Mouse (Mus musculus) inflammation-experienced regulatory T-cells, adult 6 months (primary cell): ENCODE measurements around the gene Foxo4. TPM values are rescaled to one million over a fixed set of nuclear protein-coding genes. Genes with fewer than 3 reads are reported as not detected.

Experiments
- ATAC-seq: one replicate; pipeline ENCODE4 v1.8.0; 2017
- polyA plus RNA-seq, 3 experiments: library from polyadenylated mRNA; unstranded; fragments of 100-300 nt; shearing (Covaris generic); gene quantifications; one replicate each; pipeline ENCODE4 v1.2.1; 2017

Foxo4 gene
- polyA plus RNA-seq, 3 experiments from 2014 or later, result 3.6 to 4.7 (median 4.7) TPM

GRCm38 (mm10) chrX:101290111-101290510 is 35.8 kb downstream of the Foxo4 start:
- ATAC-seq, result no peak

GRCm38 (mm10) chrX:101299055-101299454 is 44.7 kb downstream of the Foxo4 start, which contains the start of gene Nlgn3:
Nlgn3 (plus strand) TSS chrX:101299168.
- no peak for ATAC-seq

- ATAC-seq, result no peak
Measured at GRCm38 (mm10) chrX:101299473-101300426, 45.4 kb downstream of the Foxo4 start.

GRCm38 (mm10) chrX:101300427-101301030 is 46.2 kb downstream of the Foxo4 start:
- ATAC-seq, result no peak

GRCm38 (mm10) chrX:101301654-101302053 is 47.3 kb downstream of the Foxo4 start:
- no peak for ATAC-seq

GRCm38 (mm10) chrX:101304646-101305045 is 50.3 kb downstream of the Foxo4 start:
- no peak for ATAC-seq

- ATAC-seq, result no peak
Measured at GRCm38 (mm10) chrX:101309299-101309698, 55.0 kb downstream of the Foxo4 start.

Other genes with a start within 250 kb of the Foxo4 start
- gene Tex11, start 194.9 kb upstream of the Foxo4 start, polyA plus RNA-seq, result 1 to 10 TPM in 1 of 3 experiments, not detected in 2; 2.7 TPM
- gene Slc7a3, start 168.5 kb upstream of the Foxo4 start, polyA plus RNA-seq, result 1 to 10 TPM in 1 of 3 experiments, under 1 TPM in 1, not detected in 1; 0.63 to 1.2 TPM
- 10 to 100 TPM; 43.0 to 58.6 (median 44.6) TPM for gene Snx12, start 32.0 kb upstream of the Foxo4 start, polyA plus RNA-seq
- gene Gm614, start 9.5 kb downstream of the Foxo4 start, polyA plus RNA-seq, result 1 to 10 TPM in 2 of 3 experiments, not detected in 1; 2.1 to 2.6 TPM
- gene Il2rg, start 13.7 kb downstream of the Foxo4 start, polyA plus RNA-seq, result 1,000 to 10,000 TPM; 1,580 to 1,755 (median 1,720) TPM
- 1 to 10 TPM in 1 of 3 experiments, not detected in 2; 1.3 TPM for gene Gm20489, start 14.5 kb downstream of the Foxo4 start, polyA plus RNA-seq
- gene Med12, start 19.5 kb downstream of the Foxo4 start, polyA plus RNA-seq, result 10 to 100 TPM; 55.5 to 98.4 (median 75.3) TPM
- gene Nlgn3, start 44.6 kb downstream of the Foxo4 start, polyA plus RNA-seq, result under 1 TPM in 2 of 3 experiments, not detected in 1; 0.15 to 0.23 TPM
- gene Gjb1, start 121.8 kb downstream of the Foxo4 start, polyA plus RNA-seq, result not detected
- 10 to 100 TPM; 12.3 to 22.1 (median 15.8) TPM for gene Zmym3, start 166.3 kb downstream of the Foxo4 start, polyA plus RNA-seq
- gene Nono, start 174.8 kb downstream of the Foxo4 start, polyA plus RNA-seq, result 100 to 1,000 TPM; 343 to 390 (median 352) TPM
- under 1 TPM in 2 of 3 experiments, not detected in 1; 0.26 to 0.73 TPM for gene Itgb1bp2, start 194.6 kb downstream of the Foxo4 start, polyA plus RNA-seq